Mouse (Mus musculus) forebrain, embryonic 14.5 days (tissue): ENCODE measurements around the gene Ap3b1. TPM values are rescaled to one million over a fixed set of nuclear protein-coding genes. Genes with fewer than 3 reads are reported as not detected.

Experiments used
- microRNA-seq: library from miRNA; unstranded; fragments of <30 nt; microRNA quantifications from one replicate; pipeline ENCODE4, GENCODE M21; 2016
- polyA plus RNA-seq: library from polyadenylated mRNA; unstranded; fragments of >200 nt; fragmentation: Nextera tagmentation; extraction: Ambion mirVana; gene quantifications from 2 replicates; pipeline ENCODE4 v1.2.1, GENCODE M21; 2014

Ap3b1 gene
- polyA plus RNA-seq, 1 experiment from 2014 or later = 24.2 TPM

Small RNAs within 50 kb of the gene (microRNA-seq; reads per million reads assigned to microRNA genes)
- not detected for gene Gm25109

Other genes with a start within 250 kb of the Ap3b1 start
- gene Scamp1, start 73.1 kb upstream of the Ap3b1 start, polyA plus RNA-seq = 58.5 and 85.3 TPM in 2 replicates